Mouse (Mus musculus) myocyte (in vitro differentiated cells): ENCODE results near the gene Gm7361. TPM values are rescaled to one million over a fixed set of nuclear protein-coding genes. Genes with fewer than 3 reads are reported as not detected.
"Not testable (repeated sequence)": the region's sequence is repeated elsewhere in the genome, so short reads cannot be mapped to it uniquely, and the experiment has no call there.

Experiments used
- H3K27me3 ChIP-seq: one replicate; pipeline ENCODE4 v1.6.1; 2011; ENCODE audit not compliant: control insufficient read depth, insufficient read depth, insufficient read length
- H3K36me3 ChIP-seq: one replicate; pipeline ENCODE4 v1.6.1; 2011; ENCODE audit not compliant: control insufficient read depth, insufficient read depth
- H3K4me2 ChIP-seq: one replicate; pipeline ENCODE4 v1.6.1; 2011; ENCODE audit warnings: low read depth, control low read depth
- H3K4me3 ChIP-seq: one replicate; pipeline ENCODE4 v1.5.1; 2011; ENCODE audit warnings: mild to moderate bottlenecking, control low read depth, moderate library complexity
- H3K79me2 ChIP-seq: one replicate; pipeline ENCODE4 v1.6.1; 2011; ENCODE audit not compliant: control insufficient read depth, insufficient read depth
- H3ac ChIP-seq: one replicate; pipeline ENCODE4 v1.6.1; 2011; ENCODE audit not compliant: control insufficient read depth, insufficient read length
- CEBPB ChIP-seq: IDR thresholded peaks from 2 replicates; pipeline ENCODE4 v1.6.1; 2011; ENCODE audit warnings: mild to moderate bottlenecking, moderate library complexity; ENCODE audit not compliant: poor library complexity, insufficient read depth, severe bottlenecking
- E2F4 ChIP-seq: IDR thresholded peaks from one replicate; pipeline ENCODE4 v1.6.1; 2011; ENCODE audit warnings: mild to moderate bottlenecking, control low read depth, moderate library complexity; ENCODE audit not compliant: insufficient read depth
- MAX ChIP-seq: IDR thresholded peaks from one replicate; pipeline ENCODE4 v1.6.1; 2011; ENCODE audit warnings: low read depth, mild to moderate bottlenecking, control low read depth
- MYOD1 ChIP-seq, 3 experiments: IDR thresholded peaks; one replicate each; pipeline ENCODE4 v1.6.1; 2011; ENCODE audit warnings: control low read depth in 2 of 3, low read depth in 2 of 3, mild to moderate bottlenecking in 2 of 3, moderate library complexity in 1 of 3; ENCODE audit not compliant: insufficient read length in 2 of 3, control insufficient read depth in 1 of 3
- MYOG ChIP-seq, 3 experiments: IDR thresholded peaks; one replicate each; pipeline ENCODE4 v1.6.1; 2011; ENCODE audit warnings: control low read depth in 2 of 3, low read depth in 2 of 3, mild to moderate bottlenecking in 2 of 3; ENCODE audit not compliant: insufficient read length in 2 of 3, control insufficient read depth in 1 of 3, insufficient read depth in 1 of 3
- POLR2A ChIP-seq: IDR thresholded peaks from one replicate; pipeline ENCODE4 v1.6.1; 2011; ENCODE audit warnings: low read depth, mild to moderate bottlenecking, control low read depth, moderate library complexity; ENCODE audit not compliant: insufficient read length
- POLR2AphosphoS2 ChIP-seq: IDR thresholded peaks from one replicate; pipeline ENCODE4 v1.6.1; 2011; ENCODE audit warnings: low read depth, control low read depth; ENCODE audit not compliant: insufficient read length
- REST ChIP-seq: IDR thresholded peaks from one replicate; pipeline ENCODE4 v1.6.1; 2011; ENCODE audit warnings: mild to moderate bottlenecking, control low read depth, moderate library complexity; ENCODE audit not compliant: insufficient read depth, insufficient read length
- SRF ChIP-seq: IDR thresholded peaks from one replicate; pipeline ENCODE4 v1.6.1; 2011; ENCODE audit warnings: low read depth; ENCODE audit not compliant: control insufficient read depth, insufficient read length
- TCF12 ChIP-seq: IDR thresholded peaks from one replicate; pipeline ENCODE4 v1.6.1; 2011; ENCODE audit warnings: mild to moderate bottlenecking, control low read depth; ENCODE audit not compliant: poor library complexity, insufficient read depth, severe bottlenecking
- TCF3 ChIP-seq: IDR thresholded peaks from one replicate; pipeline ENCODE4 v1.6.1; 2011; ENCODE audit warnings: low read depth, control low read depth; ENCODE audit not compliant: insufficient read length
- USF1 ChIP-seq: IDR thresholded peaks from one replicate; pipeline ENCODE4 v1.6.1; 2011; ENCODE audit warnings: low read depth, mild to moderate bottlenecking, control low read depth, moderate library complexity
- polyA plus RNA-seq: library from polyadenylated mRNA; unstranded; fragments of >200 nt; fragmentation: generic; extraction: Trizol; gene quantifications from one replicate; pipeline ENCODE4 v1.2.1, GENCODE M21; 2012; ENCODE audit warnings: missing spikeins

Gene Gm7361
- not detected for polyA plus RNA-seq

DNA sequence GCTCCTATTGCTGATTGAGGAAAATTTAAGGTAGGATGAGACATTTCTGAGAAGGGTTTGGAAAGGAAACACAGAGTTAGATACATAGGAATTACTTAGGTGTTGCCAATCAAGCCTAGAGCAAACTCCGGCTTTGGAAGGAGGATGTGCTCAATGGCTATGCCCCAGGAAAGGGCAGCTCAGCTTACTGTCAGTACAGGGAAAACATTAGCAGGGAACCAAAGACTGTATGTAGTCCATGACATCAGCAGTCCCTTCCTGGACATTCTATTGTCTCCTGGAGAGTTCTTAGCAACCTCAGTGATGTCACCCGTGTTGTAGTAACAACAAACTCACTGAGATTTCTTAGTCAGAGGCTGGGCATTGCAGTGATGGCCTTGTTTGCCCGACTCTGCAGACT lies at the start of gene Gm7361:
Gm7361 (plus strand) TSS at position 301 of the 400 bp plus-strand sequence.
- not testable (repeated sequence) for H3K4me3 ChIP-seq, H3K36me3 ChIP-seq, H3ac ChIP-seq, H3K79me2 ChIP-seq, H3K4me2 ChIP-seq, H3K27me3 ChIP-seq

DNA sequence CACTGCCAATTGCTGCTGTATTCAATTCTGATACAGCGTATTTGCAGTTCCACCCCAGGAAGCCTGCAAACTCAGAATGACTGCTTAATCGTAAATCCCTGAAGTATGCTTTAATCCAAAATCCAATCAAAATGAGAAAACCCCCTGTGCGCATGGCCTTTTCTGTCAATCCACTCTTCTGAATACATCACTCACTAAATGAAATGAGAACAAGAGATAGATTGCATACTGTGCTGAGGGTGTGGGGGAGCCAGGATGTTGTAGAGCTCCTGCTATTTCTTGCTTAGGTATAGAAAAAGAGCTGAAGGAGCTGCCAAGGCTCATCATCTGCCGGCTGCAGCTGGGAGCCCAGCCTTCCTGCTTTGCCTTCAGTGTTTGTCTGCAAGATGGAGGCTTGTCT lies 46.5 kb upstream of the Gm7361 start:
- Histone ChIP-seq H3K79me2 (no peaks in the 10 kb centered on the region), H3K36me3 (no peaks in the 10 kb centered on the region), H3K4me3 (no peak overlapping the region), H3ac (no peak overlapping the region), H3K4me2 (no peak overlapping the region), H3K27me3 (no peaks in the 10 kb centered on the region)
- TF ChIP-seq USF1 (no peak), E2F4 (no peak), TCF3 (no peak), MYOG (IDR thresholded peaks at IDR 0.05; ENCODE audit: control insufficient read depth in 1 of 3, insufficient read depth in 1 of 3, insufficient read length in 2 of 3, low read depth in 2 of 3) (no peak), MYOD1 (IDR thresholded peaks at IDR 0.05; ENCODE audit: control insufficient read depth in 1 of 3, insufficient read length in 2 of 3, low read depth in 2 of 3) (no peak), POLR2AphosphoS2 (no peak)

GRCm38 (mm10) chr5:26222076-26222475 lies 35.4 kb upstream of the Gm7361 start:
- no peaks in the 10 kb centered on the region for H3K79me2 ChIP-seq
- no peak overlapping the region for H3K4me2 ChIP-seq
- TF ChIP-seq MYOG (IDR thresholded peaks at IDR 0.05; ENCODE audit: control insufficient read depth in 1 of 3, insufficient read depth in 1 of 3, insufficient read length in 2 of 3, low read depth in 2 of 3), result peak in 1 of 3 experiments; percentile 34
- TF ChIP-seq CEBPB, result no peak
- H3K27me3 ChIP-seq, result no peaks in the 10 kb centered on the region
- no peak overlapping the region for H3ac ChIP-seq
- no peak overlapping the region for H3K4me3 ChIP-seq
- H3K36me3 ChIP-seq, result no peaks in the 10 kb centered on the region

GRCm38 (mm10) chr5:26266656-26267055 lies 9.2 kb downstream of the Gm7361 start:
- H3K27me3 ChIP-seq, H3K4me2 ChIP-seq, H3K4me3 ChIP-seq, H3ac ChIP-seq, H3K79me2 ChIP-seq, H3K36me3 ChIP-seq: not testable (repeated sequence)

GRCm38 (mm10) chr5:26280361-26280760 lies 22.9 kb downstream of the Gm7361 start:
- Histone ChIP-seq H3K79me2 (no peaks in the 10 kb centered on the region), H3K4me3 (no peak overlapping the region), H3K36me3 (no peaks in the 10 kb centered on the region), H3ac (no peak overlapping the region), H3K27me3 (no peaks in the 10 kb centered on the region), H3K4me2 (no peak overlapping the region)
- TF ChIP-seq MYOG (IDR thresholded peaks at IDR 0.05; ENCODE audit: control insufficient read depth in 1 of 3, insufficient read depth in 1 of 3, insufficient read length in 2 of 3, low read depth in 2 of 3) (no peak), CEBPB (no peak), TCF12 (no peak), MYOD1 (IDR thresholded peaks at IDR 0.05; ENCODE audit: control insufficient read depth in 1 of 3, insufficient read length in 2 of 3, low read depth in 2 of 3) (no peak), MAX (no peak), TCF3 (no peak), USF1 (no peak), SRF (no peak), E2F4 (no peak), POLR2AphosphoS2 (no peak), REST (no peak), POLR2A (no peak)

- Histone ChIP-seq H3K36me3 (no peaks in the 10 kb centered on the region), H3ac (no peak overlapping the region), H3K27me3 (no peaks in the 10 kb centered on the region), H3K4me3 (no peak overlapping the region), H3K4me2 (no peak overlapping the region), H3K79me2 (no peaks in the 10 kb centered on the region)
- TF ChIP-seq USF1, result no peak
Measured at GRCm38 (mm10) chr5:26281717-26282116, 24.2 kb downstream of the Gm7361 start.

- H3ac ChIP-seq, result no peak overlapping the region
- TF ChIP-seq SRF (no peak), MYOG (IDR thresholded peaks at IDR 0.05; ENCODE audit: control insufficient read depth in 1 of 3, insufficient read depth in 1 of 3, insufficient read length in 2 of 3, low read depth in 2 of 3) (no peak), E2F4 (no peak), MAX (no peak), USF1 (no peak), MYOD1 (IDR thresholded peaks at IDR 0.05; ENCODE audit: control insufficient read depth in 1 of 3, insufficient read length in 2 of 3, low read depth in 2 of 3) (no peak), TCF12 (no peak), REST (no peak), POLR2A (no peak), CEBPB (no peak), POLR2AphosphoS2 (no peak), TCF3 (no peak)
- H3K4me3 ChIP-seq, result no peak overlapping the region
- H3K36me3 ChIP-seq, result no peaks in the 10 kb centered on the region
- H3K27me3 ChIP-seq, result no peaks in the 10 kb centered on the region
- no peak overlapping the region for H3K4me2 ChIP-seq
- no peaks in the 10 kb centered on the region for H3K79me2 ChIP-seq
Measured at GRCm38 (mm10) chr5:26282282-26282681, 24.8 kb downstream of the Gm7361 start.
